Mouse (Mus musculus) hindbrain, embryonic 15.5 days (tissue): ENCODE results near the gene Ppp1r9b. TPM values are rescaled to one million over a fixed set of nuclear protein-coding genes. Genes with fewer than 3 reads are reported as not detected.

ENCODE experiments used
- ATAC-seq: fragments of 200-750 bp; cut with Nextera tagmentation; 2 replicates; pipeline ENCODE4 v1.8.0; 2017; ENCODE audit warnings: low read depth, moderate number of reproducible peaks, moderate TSS enrichment; ENCODE audit not compliant: low FRiP score
- H3K27ac ChIP-seq: fragments of 300-500 bp; sonication (generic); replicated peaks from 2 replicates; pipeline ENCODE4 v1.5.1; 2015; ENCODE audit warnings: mild to moderate bottlenecking, inconsistent platforms
- H3K27me3 ChIP-seq: fragments of 300-500 bp; sonication (generic); 2 replicates; pipeline ENCODE4 v1.6.1; 2015; ENCODE audit warnings: control low read depth, inconsistent platforms
- H3K36me3 ChIP-seq: fragments of 300-500 bp; sonication (generic); 2 replicates; pipeline ENCODE4 v1.6.1; 2015; ENCODE audit warnings: control low read depth, inconsistent platforms
- H3K4me1 ChIP-seq: fragments of 300-500 bp; sonication (generic); replicated peaks from 2 replicates; pipeline ENCODE4 v1.6.1; 2015; ENCODE audit warnings: control low read depth, inconsistent platforms
- H3K4me2 ChIP-seq: fragments of 300-500 bp; sonication (generic); 2 replicates; pipeline ENCODE4 v1.6.1; 2015; ENCODE audit warnings: moderate library complexity, mild to moderate bottlenecking, inconsistent platforms
- H3K4me3 ChIP-seq: fragments of 300-500 bp; sonication (generic); 2 replicates; pipeline ENCODE4 v1.5.1; 2015; ENCODE audit warnings: mild to moderate bottlenecking, inconsistent platforms
- H3K9ac ChIP-seq: fragments of 300-500 bp; sonication (generic); 2 replicates; pipeline ENCODE4 v1.6.1; 2015; ENCODE audit warnings: inconsistent platforms
- H3K9me3 ChIP-seq: fragments of 300-500 bp; sonication (generic); 2 replicates; pipeline ENCODE4 v1.6.1; 2016; ENCODE audit warnings: control low read depth, inconsistent platforms
- WGBS: fragments of 180-500 bp; shearing (Covaris S2); methylation state at CpG from one replicate; pipeline ENCODE4 v1.1.7; 2015; 5-methylcytosine and 5-hydroxymethylcytosine counted together
- polyA plus RNA-seq: library from polyadenylated mRNA; unstranded; fragments of >200 nt; fragmentation: Nextera tagmentation; extraction: Ambion mirVana; gene quantifications from 2 replicates; pipeline ENCODE4 v1.2.1, GENCODE M21; 2015

Ppp1r9b gene
- polyA plus RNA-seq, 1 experiment from 2014 or later: 21.4 TPM

GRCm38 (mm10) chr11:94992480-94992753, 1.6 kb downstream of the Ppp1r9b start:
- peak overlapping the region; percentile 93 for H3K4me3 ChIP-seq
- no peak for ATAC-seq
- peak overlapping the region; percentile 96 for H3K4me2 ChIP-seq
- 0% methylated on average over 20 of the region's 20 CpGs for WGBS
- peak overlapping the region; percentile 95 for H3K27ac ChIP-seq
- H3K9me3 ChIP-seq: no peaks in the 10 kb centered on the region
- H3K9ac ChIP-seq: peak overlapping the region; percentile 90
- H3K27me3 ChIP-seq: no peaks in the 10 kb centered on the region
- peaks cover 74% of the 10 kb centered on the region for H3K4me1 ChIP-seq
- peaks cover 10% of the 10 kb centered on the region for H3K36me3 ChIP-seq

- H3K27me3 ChIP-seq: no peaks in the 10 kb centered on the region
- peak overlapping the region; percentile 95; the same call in 1 of the 2 replicates for H3K27ac ChIP-seq
- H3K4me2 ChIP-seq: peak overlapping the region; percentile 96
- peaks cover 75% of the 10 kb centered on the region for H3K4me1 ChIP-seq
- H3K9ac ChIP-seq: peak overlapping the region; percentile 90
- no peaks in the 10 kb centered on the region for H3K9me3 ChIP-seq
- WGBS: 2% methylated on average over 22 of the region's 22 CpGs
- ATAC-seq: no peak
- H3K36me3 ChIP-seq: peaks cover 13% of the 10 kb centered on the region
- peak overlapping the region; percentile 93 for H3K4me3 ChIP-seq
These were observed 2.1 kb downstream of the Ppp1r9b start for GRCm38 (mm10) chr11:94992754-94993606.

GRCm38 (mm10) chr11:94994208-94994814, 3.5 kb downstream of the Ppp1r9b start:
- Histone ChIP-seq H3K9me3 (no peaks in the 10 kb centered on the region), H3K36me3 (peaks cover 13% of the 10 kb centered on the region), H3K27me3 (no peaks in the 10 kb centered on the region), H3K4me3 (peak overlapping the region; percentile 93), H3K4me2 (peak overlapping the region; percentile 96), H3K9ac (peak overlapping the region; percentile 90), H3K27ac (no peak overlapping the region), H3K4me1 (peaks cover 70% of the 10 kb centered on the region)
- ATAC-seq: no peak
- WGBS: 32% methylated on average over 10 of the region's 10 CpGs

- Histone ChIP-seq H3K4me1 (peaks cover 63% of the 10 kb centered on the region), H3K4me3 (peak overlapping the region; percentile 93), H3K27ac (no peak overlapping the region), H3K27me3 (no peaks in the 10 kb centered on the region), H3K9ac (peak overlapping the region; percentile 90), H3K9me3 (no peaks in the 10 kb centered on the region), H3K36me3 (peaks cover 13% of the 10 kb centered on the region), H3K4me2 (peak overlapping the region; percentile 96)
- no peak for ATAC-seq
- WGBS: 85% methylated on average over 11 of the region's 11 CpGs
These were observed 4.3 kb downstream of the Ppp1r9b start for GRCm38 (mm10) chr11:94994947-94995772.

- Histone ChIP-seq H3K36me3 (peaks cover 13% of the 10 kb centered on the region), H3K4me1 (peaks cover 67% of the 10 kb centered on the region), H3K4me3 (no peak overlapping the region), H3K27ac (no peak overlapping the region), H3K9ac (no peak overlapping the region), H3K4me2 (peak overlapping the region; percentile 96), H3K9me3 (no peaks in the 10 kb centered on the region), H3K27me3 (no peaks in the 10 kb centered on the region)
- no peak for ATAC-seq
- 79% methylated on average over 8 of the region's 8 CpGs for WGBS
These were observed 5.3 kb downstream of the Ppp1r9b start for GRCm38 (mm10) chr11:94996101-94996500.

- H3K27ac ChIP-seq: no peak overlapping the region
- peaks cover 67% of the 10 kb centered on the region for H3K4me1 ChIP-seq
- 92% methylated on average over 6 of the region's 6 CpGs for WGBS
- H3K9ac ChIP-seq: no peak overlapping the region
- H3K27me3 ChIP-seq: no peaks in the 10 kb centered on the region
- H3K36me3 ChIP-seq: peaks cover 20% of the 10 kb centered on the region
- H3K9me3 ChIP-seq: no peaks in the 10 kb centered on the region
- ATAC-seq: no peak
- H3K4me2 ChIP-seq: no peak overlapping the region
- no peak overlapping the region for H3K4me3 ChIP-seq
These were observed 6.1 kb downstream of the Ppp1r9b start for GRCm38 (mm10) chr11:94996984-94997383.

GRCm38 (mm10) chr11:94997596-94997995, 6.8 kb downstream of the Ppp1r9b start:
- H3K4me3 ChIP-seq: no peak overlapping the region
- WGBS: 59% methylated on average over 5 of the region's 5 CpGs
- peaks cover 27% of the 10 kb centered on the region for H3K36me3 ChIP-seq
- peak overlapping the region; percentile 31; the same call in 1 of the 2 replicates for H3K27ac ChIP-seq
- H3K27me3 ChIP-seq: no peaks in the 10 kb centered on the region
- H3K4me2 ChIP-seq: peak overlapping the region; percentile 7; the same call in 1 of the 2 replicates
- no peak for ATAC-seq
- no peaks in the 10 kb centered on the region for H3K9me3 ChIP-seq
- no peak overlapping the region for H3K9ac ChIP-seq
- H3K4me1 ChIP-seq: peaks cover 65% of the 10 kb centered on the region

GRCm38 (mm10) chr11:94998041-94998531, 7.3 kb downstream of the Ppp1r9b start:
- ATAC-seq: peak; percentile 36
- peak overlapping the region; percentile 7; the same call in 1 of the 2 replicates for H3K4me2 ChIP-seq
- H3K4me3 ChIP-seq: no peak overlapping the region
- peak overlapping the region; percentile 31; the same call in 1 of the 2 replicates for H3K27ac ChIP-seq
- H3K9ac ChIP-seq: no peak overlapping the region
- peaks cover 60% of the 10 kb centered on the region for H3K4me1 ChIP-seq
- 58% methylated on average over 16 of the region's 16 CpGs for WGBS
- H3K9me3 ChIP-seq: no peaks in the 10 kb centered on the region
- peaks cover 31% of the 10 kb centered on the region for H3K36me3 ChIP-seq
- H3K27me3 ChIP-seq: no peaks in the 10 kb centered on the region

GRCm38 (mm10) chr11:95000128-95000527, 9.3 kb downstream of the Ppp1r9b start:
- H3K4me1 ChIP-seq: peaks cover 40% of the 10 kb centered on the region
- no peaks in the 10 kb centered on the region for H3K9me3 ChIP-seq
- WGBS: 77% methylated on average over 8 of the region's 8 CpGs
- no peak for ATAC-seq
- no peak overlapping the region for H3K4me3 ChIP-seq
- peak overlapping the region; percentile 67; the same call in 1 of the 2 replicates for H3K27ac ChIP-seq
- no peak overlapping the region for H3K4me2 ChIP-seq
- H3K27me3 ChIP-seq: no peaks in the 10 kb centered on the region
- H3K36me3 ChIP-seq: peaks cover 38% of the 10 kb centered on the region
- no peak overlapping the region for H3K9ac ChIP-seq

GRCm38 (mm10) chr11:95000548-95000947, 9.7 kb downstream of the Ppp1r9b start:
- 38% methylated on average over 4 of the region's 4 CpGs for WGBS
- Histone ChIP-seq H3K4me1 (peaks cover 36% of the 10 kb centered on the region), H3K9ac (peak overlapping the region; percentile 12; the same call in 1 of the 2 replicates), H3K27me3 (no peaks in the 10 kb centered on the region), H3K27ac (peak overlapping the region; percentile 67), H3K36me3 (peaks cover 38% of the 10 kb centered on the region), H3K4me3 (no peak overlapping the region), H3K9me3 (no peaks in the 10 kb centered on the region), H3K4me2 (peak overlapping the region; percentile 16; the same call in 1 of the 2 replicates)
- 0 out of 2 replicates have a peak, but pooled peaks have one; percentile 3 for ATAC-seq

GRCm38 (mm10) chr11:95001058-95001457, 10.2 kb downstream of the Ppp1r9b start:
- H3K27me3 ChIP-seq: no peaks in the 10 kb centered on the region
- H3K4me3 ChIP-seq: no peak overlapping the region
- peak overlapping the region; percentile 67 for H3K27ac ChIP-seq
- ATAC-seq: peak; percentile 49; the same call in 1 of the 2 replicates
- peak overlapping the region; percentile 12; the same call in 1 of the 2 replicates for H3K9ac ChIP-seq
- H3K36me3 ChIP-seq: peaks cover 38% of the 10 kb centered on the region
- peaks cover 34% of the 10 kb centered on the region for H3K4me1 ChIP-seq
- peak overlapping the region; percentile 16; the same call in 1 of the 2 replicates for H3K4me2 ChIP-seq
- no peaks in the 10 kb centered on the region for H3K9me3 ChIP-seq
- WGBS: 0% methylated on average over 8 of the region's 8 CpGs
